28 mouse cellular contexts compared by ENCODE assay signal in the genomic region with DNA sequence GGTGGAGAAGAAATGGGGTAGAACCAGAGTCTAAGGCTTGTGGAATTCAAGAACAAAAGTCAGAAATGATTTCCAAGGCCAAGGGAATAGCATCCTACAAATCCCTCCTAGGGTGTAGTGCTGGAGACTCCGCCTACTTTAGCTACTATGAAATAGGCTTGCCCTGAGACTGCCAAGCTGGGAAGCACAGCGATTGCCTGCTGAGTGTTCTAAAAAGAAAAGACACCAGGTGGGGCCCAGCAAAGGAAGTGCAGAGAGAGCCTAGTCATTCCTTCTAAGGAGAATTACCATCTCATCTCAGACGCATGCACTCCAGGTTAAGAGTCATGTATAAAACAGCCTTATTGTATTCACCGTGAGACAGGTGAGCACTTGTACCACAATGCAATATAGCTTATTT.
A peak's percentile ranks its signal among the peaks of the same experiment; 100 is the strongest.
DNase-seq lines count a peak whose midpoint lies in the region; ATAC-seq and TF ChIP-seq lines count a peak whose summit lies in the region.
"Had no signal": no experiment of that assay in that cellular context is flagged by ENCODE, and none has a peak within 500 bp of the region (broad histone marks: within the 10 kb centered on the region; RNA-seq: fewer than 3 reads in every experiment).

No protein-coding gene starts in this region.

- no peak overlapping the region for H3K9ac ChIP-seq in forebrain, embryonic 13.5 days
- H3K9ac ChIP-seq: embryonic facial prominence, embryonic 12.5 days; heart, embryonic 15.5 days; hindbrain, embryonic 12.5 days; limb, embryonic 13.5 days; midbrain, embryonic 12.5 days; neural tube, embryonic 13.5 days had no signal

- peaks cover under 1% of the 10 kb centered on the region; the same call in 1 of the 2 replicates for H3K9me3 ChIP-seq in forebrain, embryonic 13.5 days (replicated peaks)
- H3K9me3 ChIP-seq in forebrain, embryonic 10.5 days = peaks cover 9% of the 10 kb centered on the region; the same call in 1 of the 2 replicates
- H3K9me3 ChIP-seq in embryonic facial prominence, embryonic 10.5 days = peaks cover 10% of the 10 kb centered on the region; the same call in 1 of the 2 replicates
- H3K9me3 ChIP-seq: embryonic facial prominence, embryonic 12.5 days; midbrain, embryonic 12.5 days; neural tube, embryonic 13.5 days had no signal

- no peak for TF ChIP-seq CTCF in layer of hippocampus, adult 2 months (conservative IDR thresholded peaks at IDR 0.05)

- peak overlapping the region; percentile 65 for H3K27ac ChIP-seq in forebrain, embryonic 13.5 days
- H3K27ac ChIP-seq in forebrain, embryonic 10.5 days = no peak overlapping the region
- H3K27ac ChIP-seq in layer of hippocampus, adult 2 months = peak overlapping the region; percentile 61; the same call in 1 of the 2 replicates
- peak overlapping the region; percentile 76; the same call in 1 of the 2 replicates for H3K27ac ChIP-seq in embryonic facial prominence, embryonic 10.5 days (replicated peaks)
- H3K27ac ChIP-seq: heart, embryonic 10.5 days; heart, embryonic 15.5 days; hindbrain, embryonic 12.5 days; hindbrain, postnatal 0 days; midbrain, embryonic 12.5 days; neural tube, embryonic 13.5 days had no signal

- no peak overlapping the region for H3K4me2 ChIP-seq in forebrain, embryonic 13.5 days
- H3K4me2 ChIP-seq: embryonic facial prominence, embryonic 12.5 days; heart, embryonic 15.5 days; hindbrain, embryonic 12.5 days; limb, embryonic 13.5 days; liver, embryonic 11.5 days; midbrain, embryonic 12.5 days; neural tube, embryonic 13.5 days had no signal

- 0 out of 2 replicates have a peak, but pooled peaks have one; percentile 17 for ATAC-seq in forebrain, embryonic 13.5 days
- ATAC-seq: hindbrain, postnatal 0 days; intestine, embryonic 16.5 days; lung, postnatal 0 days had no signal

- H3K4me1 ChIP-seq in forebrain, embryonic 13.5 days = peaks cover 24% of the 10 kb centered on the region
- H3K4me1 ChIP-seq in forebrain, embryonic 10.5 days = peaks cover 31% of the 10 kb centered on the region
- peaks cover 37% of the 10 kb centered on the region for H3K4me1 ChIP-seq in embryonic facial prominence, embryonic 10.5 days

- peaks cover 51% of the 10 kb centered on the region for H3K36me3 ChIP-seq in forebrain, embryonic 13.5 days (ENCODE audit: poor library complexity, severe bottlenecking)
- peaks cover 84% of the 10 kb centered on the region for H3K36me3 ChIP-seq in forebrain, embryonic 10.5 days (replicated peaks)
- H3K36me3 ChIP-seq in embryonic facial prominence, embryonic 10.5 days (replicated peaks) = peaks cover 85% of the 10 kb centered on the region
- H3K36me3 ChIP-seq: G1E; heart, embryonic 15.5 days had no signal

- H3K27me3 ChIP-seq in forebrain, embryonic 13.5 days = no peaks in the 10 kb centered on the region
- no peaks in the 10 kb centered on the region for H3K27me3 ChIP-seq in forebrain, embryonic 10.5 days (ENCODE audit: poor library complexity, severe bottlenecking)
- no peaks in the 10 kb centered on the region for H3K27me3 ChIP-seq in embryonic facial prominence, embryonic 10.5 days (replicated peaks; ENCODE audit: low read depth, poor library complexity, severe bottlenecking)
- H3K27me3 ChIP-seq: embryonic facial prominence, embryonic 12.5 days; heart, embryonic 15.5 days; hindbrain, embryonic 12.5 days; midbrain, embryonic 12.5 days; neural tube, embryonic 13.5 days had no signal

- 80% methylated on average over 4 of the region's 4 CpGs for WGBS in forebrain, embryonic 13.5 days
- WGBS in forebrain, embryonic 10.5 days = 70% methylated on average over 4 of the region's 4 CpGs
- WGBS in embryonic facial prominence, embryonic 10.5 days = 65% methylated on average over 4 of the region's 4 CpGs

- no peak for DNase-seq in forebrain, embryonic 10.5 days (ENCODE audit: extremely low spot score, low spot score)
- DNase-seq in layer of hippocampus, adult 2 months (ENCODE audit: low spot score in 2 of 2) = no peak
- DNase-seq in layer of hippocampus, postnatal 36 days = no peak
- peak; percentile 7 for DNase-seq in 3T3-L1 (ENCODE audit: low read depth, low spot score)
- no peak for DNase-seq in embryonic facial prominence, embryonic 10.5 days (ENCODE audit: low spot score)
- DNase-seq in Muller cell, postnatal 12 days (ENCODE audit: inconsistent ontology term) = no peak
- DNase-seq in adrenal gland, adult 2 months = no peak
- DNase-seq: adrenal gland, adult 8-10 months; gastrocnemius, postnatal 14 days; kidney, postnatal 14 days; lung, adult 18-20 months; lung, postnatal 4 days; right cerebral cortex, postnatal 4 days had no signal

- no peak overlapping the region for H3K4me3 ChIP-seq in forebrain, embryonic 13.5 days
- H3K4me3 ChIP-seq in forebrain, embryonic 10.5 days = no peak overlapping the region
- H3K4me3 ChIP-seq in layer of hippocampus, adult 2 months = no peak overlapping the region
- H3K4me3 ChIP-seq in embryonic facial prominence, embryonic 10.5 days = no peak overlapping the region
- H3K4me3 ChIP-seq: embryonic facial prominence, embryonic 12.5 days; heart, embryonic 10.5 days; heart, embryonic 15.5 days; hindbrain, embryonic 12.5 days; limb, embryonic 13.5 days; megakaryocyte, embryonic 14.5 days; midbrain, embryonic 12.5 days; myocyte; neural tube, embryonic 13.5 days had no signal
